Mouse (Mus musculus) frontal cortex, postnatal 10 days (tissue): ENCODE results near the gene Rad9b.

ENCODE experiments used
- DNase-seq, 2 experiments: peaks; one replicate each; pipeline ENCODE4 v3.0.0; 2022; ENCODE audit warnings: low spot score in 2 of 2, mixed read lengths in 1 of 2

Rad9b gene

GRCm38 (mm10) chr5:122285029-122285766, 68.8 kb downstream of the Rad9b start:
- DNase-seq = peak; percentile 26 to 42

DNA sequence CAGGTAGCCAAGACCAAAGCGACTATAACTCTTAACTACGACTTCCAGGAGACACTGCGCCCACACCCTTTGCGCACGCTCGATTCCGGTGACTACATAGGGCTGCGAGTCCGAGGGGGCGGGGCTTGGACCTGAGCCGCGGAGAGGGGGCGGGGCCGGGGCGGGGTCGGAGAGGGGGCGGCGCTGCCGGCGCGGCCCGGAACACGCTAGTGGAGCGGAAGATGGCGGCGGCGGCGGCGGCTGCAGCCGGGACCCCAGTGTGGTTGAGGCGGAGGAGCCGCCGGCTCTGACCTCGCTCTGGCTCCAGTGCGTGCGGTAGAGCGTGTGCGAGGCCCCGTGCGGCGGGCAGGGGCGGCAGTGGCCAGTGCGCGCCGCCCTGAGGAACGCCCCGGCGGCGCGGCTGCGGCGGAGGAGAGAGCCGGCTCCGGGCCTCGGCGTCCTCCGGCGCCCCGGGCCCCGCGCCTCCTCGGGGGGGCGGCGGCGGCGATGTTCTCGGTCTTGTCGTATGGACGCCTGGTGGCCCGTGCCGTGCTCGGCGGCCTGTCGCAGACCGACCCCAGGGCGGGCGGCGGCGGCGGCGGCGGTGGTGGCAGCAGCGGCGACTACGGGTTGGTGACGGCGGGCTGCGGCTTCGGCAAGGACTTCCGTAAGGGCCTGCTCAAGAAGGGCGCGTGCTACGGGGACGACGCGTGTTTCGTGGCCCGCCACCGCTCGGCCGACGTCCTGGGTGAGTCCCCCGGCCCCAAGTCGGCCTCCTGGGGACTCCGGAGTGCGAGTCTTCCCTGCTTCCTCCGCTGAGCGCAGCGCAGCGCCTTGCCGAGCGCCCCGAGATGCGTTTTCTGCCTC, 69.6 kb downstream of the Rad9b start, which contains the start of gene Pptc7:
Gene Pptc7, plus strand, starts transcription at position 183 of the 846 bp plus-strand sequence.
- DNase-seq = peak; percentile 76 to 87

- no peak for DNase-seq
These were observed 70.2 kb downstream of the Rad9b start for GRCm38 (mm10) chr5:122283828-122284182.

GRCm38 (mm10) chr5:122280827-122281462, 73.1 kb downstream of the Rad9b start:
- DNase-seq = no peak

- DNase-seq = no peak
These were observed 73.6 kb downstream of the Rad9b start for GRCm38 (mm10) chr5:122280422-122280826.

DNA sequence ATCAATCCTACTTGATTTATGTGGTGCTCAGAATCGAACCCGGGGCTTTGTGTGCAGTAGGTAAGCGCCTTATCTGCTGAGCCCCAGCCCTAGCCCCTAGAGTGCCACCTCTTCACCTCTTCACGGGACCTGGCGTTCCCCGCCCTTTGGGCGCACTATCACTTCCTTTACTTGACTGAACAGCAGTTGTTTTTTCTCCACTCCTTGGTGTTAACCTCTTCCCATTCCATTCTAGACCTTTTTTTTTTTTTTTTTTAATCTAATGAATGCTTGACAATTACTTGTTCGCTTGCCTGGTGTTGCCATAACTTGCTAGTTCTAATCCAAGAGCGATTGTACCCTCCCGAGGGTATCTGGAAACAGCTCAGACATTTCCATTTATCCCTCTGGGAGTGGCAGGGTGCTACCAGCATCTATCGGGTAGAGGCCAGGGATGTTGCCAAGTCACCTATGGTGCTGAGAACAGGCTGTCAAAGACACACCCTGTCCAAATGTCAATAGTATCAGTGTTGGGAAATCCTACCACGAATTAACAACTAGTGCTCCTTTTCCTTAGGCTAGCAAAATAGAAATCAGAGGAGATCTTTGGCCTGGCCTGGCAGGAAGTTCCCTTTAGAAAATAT, 74.1 kb downstream of the Rad9b start:
- no peak for DNase-seq

DNA sequence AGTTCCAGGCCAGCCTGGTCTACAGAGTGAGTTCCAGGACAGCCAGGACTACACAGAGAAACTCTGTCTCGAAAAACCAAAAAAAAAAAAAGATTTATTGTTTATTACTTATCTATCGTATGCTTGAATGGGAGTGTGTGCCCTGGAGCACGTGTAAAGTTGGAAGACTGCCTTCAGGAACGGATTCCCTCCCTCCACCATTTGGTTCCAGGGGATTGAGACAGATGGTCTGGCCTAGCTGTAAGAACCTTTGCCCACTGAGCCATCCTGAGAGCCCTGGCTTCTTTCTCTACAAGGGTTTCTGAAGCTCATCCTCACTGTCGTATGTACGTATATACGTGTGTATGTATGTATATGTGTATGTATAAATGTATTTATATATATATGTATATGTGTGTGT, 75.1 kb downstream of the Rad9b start:
- DNase-seq = no peak

DNA sequence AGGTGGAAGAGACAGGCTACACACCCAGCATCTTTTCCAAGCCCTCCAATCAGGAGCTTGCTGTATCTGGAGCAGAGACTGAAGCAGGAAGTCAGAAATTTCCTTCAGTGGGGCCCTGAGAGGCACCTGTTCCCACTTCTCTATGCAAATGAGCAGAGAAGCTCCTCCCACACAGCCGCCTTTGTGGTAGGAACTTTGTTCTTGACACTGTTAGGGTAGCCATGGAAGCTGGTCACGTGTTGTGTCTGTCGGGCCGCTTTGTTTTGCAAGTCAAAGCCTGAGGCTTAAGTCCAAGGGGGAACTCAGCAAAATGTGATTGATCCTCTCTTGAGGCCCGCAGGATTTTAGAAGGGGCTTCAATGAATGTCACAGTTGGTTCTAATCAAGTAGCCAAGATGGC, 79.2 kb downstream of the Rad9b start:
- no peak for DNase-seq
